Mouse (Mus musculus) CH12F3 (cell line): Measurements from ENCODE around the gene Exoc4.

Experiments
- in situ Hi-C: fragments of 300-500 bp; cut with MboI; formaldehyde crosslinking; loops from 2 replicates; pipeline ENCODE4 v1.14.3; 2020; ENCODE audit warnings: low sequenced_read_pairs

Gene Exoc4

GRCm38 (mm10) chr6:33913964-33914363 is 665.1 kb downstream of the Exoc4 start:
- in situ Hi-C loops = no loop called here

DNA sequence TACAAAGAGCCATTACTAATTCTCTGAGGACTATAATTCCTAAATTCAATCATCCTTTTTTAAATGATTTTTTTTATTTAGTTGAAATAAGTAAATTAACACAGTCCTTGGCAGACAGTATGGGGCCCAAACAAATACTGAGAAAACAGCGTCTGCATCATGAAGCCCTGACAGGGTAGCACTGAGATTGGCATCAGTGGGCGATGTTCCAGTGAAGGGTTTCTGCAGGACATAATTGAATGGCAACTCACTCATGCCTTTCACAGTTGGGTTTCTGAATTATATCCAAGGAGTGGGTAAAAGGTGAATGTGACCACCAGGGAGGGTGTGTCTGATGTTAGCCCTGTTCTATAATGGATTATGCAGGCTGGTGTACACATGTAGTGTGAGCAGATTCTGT is 674.7 kb downstream of the Exoc4 start:
- in situ Hi-C loops = no loop called here

DNA sequence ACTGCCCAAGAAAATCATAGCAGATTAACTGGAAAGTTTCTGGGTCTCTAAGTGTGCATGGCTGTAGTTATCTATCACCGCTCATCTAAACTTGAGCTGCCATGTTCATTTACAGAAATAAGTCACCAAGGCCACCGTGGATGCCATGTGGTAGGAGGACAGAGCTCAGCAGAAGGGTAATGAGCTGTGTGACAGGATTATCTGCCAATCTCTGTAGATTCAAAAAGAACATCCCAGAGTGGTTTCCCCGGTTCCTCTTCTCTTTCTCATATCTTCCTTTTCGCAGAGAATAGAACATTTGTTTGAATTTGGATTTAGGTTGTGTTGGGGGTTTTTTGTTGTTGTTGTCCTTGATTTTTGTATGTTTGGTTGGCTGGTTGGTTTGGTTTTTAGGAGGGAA is 676.0 kb downstream of the Exoc4 start:
- in situ Hi-C loops = no loop called here

DNA sequence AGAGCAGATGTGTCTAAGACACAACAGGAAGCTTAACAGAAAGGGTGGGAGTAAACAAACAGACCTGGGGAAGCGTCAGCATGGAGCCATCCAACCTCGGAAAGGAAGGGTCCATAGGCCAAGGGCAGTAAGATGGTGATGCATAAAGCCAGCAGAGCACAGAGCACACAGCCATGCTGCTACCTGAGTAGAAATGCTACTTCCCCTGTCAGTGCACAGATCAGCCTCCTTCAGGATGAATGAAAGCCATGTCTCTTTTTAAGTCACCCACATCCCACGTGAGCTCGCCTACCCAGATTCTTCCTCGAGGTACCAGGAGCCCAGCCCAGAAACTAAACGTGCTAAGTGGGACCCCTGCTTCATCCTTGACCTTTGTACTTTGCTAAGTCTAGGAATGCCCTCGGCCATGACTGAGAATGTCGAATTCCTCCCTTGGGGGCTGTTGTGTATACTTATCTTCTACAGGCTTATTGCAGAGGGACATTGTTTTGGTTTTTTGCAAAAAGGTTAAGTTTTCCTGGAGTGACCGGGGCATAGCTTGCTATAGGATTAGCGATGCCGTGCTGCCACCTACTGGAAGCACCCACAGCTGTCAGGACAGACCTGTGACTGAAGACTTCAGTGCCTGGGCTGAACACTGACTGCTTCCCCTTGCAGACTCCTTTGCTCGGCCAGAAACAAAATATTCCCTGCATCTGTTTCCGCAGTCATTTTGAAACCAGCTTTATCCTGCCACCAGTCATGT is 680.6 kb downstream of the Exoc4 start:
- in situ Hi-C loops = no loop called here

- in situ Hi-C loops = no loop called here
Observed at GRCm38 (mm10) chr6:33930087-33930945, 681.4 kb downstream of the Exoc4 start.

DNA sequence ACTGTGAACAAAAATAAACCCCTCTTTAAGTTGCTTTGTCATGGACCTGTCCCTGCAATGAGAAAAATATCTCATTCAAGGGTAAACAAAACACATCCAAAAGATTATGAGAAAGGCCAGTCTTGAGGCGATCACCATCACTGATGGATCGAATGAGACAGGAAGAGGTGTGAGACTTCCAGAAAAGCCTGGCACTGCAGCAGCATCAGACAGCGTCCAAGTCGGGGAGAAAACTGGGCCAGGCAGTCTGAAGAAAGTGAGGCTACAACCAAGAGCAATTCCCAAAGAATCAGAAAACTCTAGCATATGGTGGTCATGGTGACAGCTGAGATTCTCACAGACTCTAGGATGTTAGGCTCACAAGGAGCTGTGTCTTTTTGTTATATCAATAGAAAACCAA is 689.0 kb downstream of the Exoc4 start:
- in situ Hi-C loops = no loop called here

GRCm38 (mm10) chr6:33939169-33939568 is 690.3 kb downstream of the Exoc4 start:
- in situ Hi-C loops = no loop called here

- in situ Hi-C loops = no loop called here
Observed at GRCm38 (mm10) chr6:33946911-33947489, 698.1 kb downstream of the Exoc4 start.

DNA sequence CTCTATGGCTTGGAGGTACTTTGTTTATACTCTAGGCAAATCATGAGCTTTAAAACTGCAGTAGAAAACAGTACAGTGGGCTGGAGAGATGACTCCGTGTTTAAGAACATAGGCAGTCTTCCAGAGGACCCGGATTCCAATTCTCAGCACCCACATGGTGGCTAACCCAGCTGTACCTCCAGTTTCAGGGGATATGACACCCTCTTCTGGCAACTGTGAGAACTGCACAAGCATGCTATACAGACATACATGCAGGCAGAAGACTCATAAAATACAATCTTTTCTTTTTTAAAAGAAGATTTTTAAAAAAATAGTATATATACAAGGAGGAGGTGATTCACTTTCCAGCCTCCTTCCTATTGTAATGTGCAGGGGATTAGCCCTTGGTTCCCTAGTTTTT is 701.2 kb downstream of the Exoc4 start:
- in situ Hi-C loops = no loop called here

GRCm38 (mm10) chr6:33955469-33955868 is 706.6 kb downstream of the Exoc4 start:
- in situ Hi-C loops = no loop called here

- in situ Hi-C loops = no loop called here
Observed at GRCm38 (mm10) chr6:33958281-33958680, 709.4 kb downstream of the Exoc4 start.

GRCm38 (mm10) chr6:33960766-33961165 is 711.9 kb downstream of the Exoc4 start:
- in situ Hi-C loops = no loop called here

GRCm38 (mm10) chr6:33963092-33963491 is 714.2 kb downstream of the Exoc4 start:
- in situ Hi-C loops = no loop called here

- in situ Hi-C loops = no loop called here
Observed at GRCm38 (mm10) chr6:33965571-33965970, 716.7 kb downstream of the Exoc4 start.

DNA sequence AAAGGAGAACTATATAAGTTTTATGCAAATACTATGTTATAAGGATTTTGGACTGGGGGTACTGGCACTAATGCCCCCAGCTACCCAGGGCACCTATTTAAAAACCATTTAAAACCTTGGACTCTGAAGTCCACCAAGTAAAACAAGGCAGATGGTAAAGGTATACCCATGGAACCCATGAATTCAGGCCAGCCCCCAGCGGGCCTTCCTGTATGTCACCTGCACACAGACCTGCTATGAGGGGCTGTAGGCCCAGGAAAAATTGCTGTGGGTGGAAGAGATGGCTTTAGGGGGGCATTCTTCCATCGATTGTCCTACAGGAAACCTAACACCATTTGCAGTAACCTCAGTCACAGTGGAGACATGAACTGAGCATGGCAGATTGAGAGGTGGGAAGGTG is 719.9 kb downstream of the Exoc4 start:
- in situ Hi-C loops = no loop called here

DNA sequence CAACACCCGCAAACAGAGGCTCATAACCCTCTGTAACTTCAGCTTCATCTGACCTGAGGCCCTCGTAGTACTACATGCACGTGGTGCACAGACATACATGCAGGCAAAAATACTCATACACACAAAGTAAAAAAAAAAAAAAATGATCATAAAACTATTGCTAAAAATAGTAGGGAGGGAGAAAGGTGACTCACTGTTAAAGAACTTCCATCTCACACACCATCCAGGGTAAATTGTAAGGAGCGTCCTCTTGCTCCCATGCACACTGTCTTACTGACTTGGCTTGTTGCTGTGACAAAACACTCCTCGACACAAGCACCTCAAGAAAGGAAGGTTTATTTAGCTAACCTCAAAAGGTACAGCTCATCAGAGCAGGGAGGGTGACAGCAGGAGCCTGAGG is 723.9 kb downstream of the Exoc4 start:
- in situ Hi-C loops = no loop called here

DNA sequence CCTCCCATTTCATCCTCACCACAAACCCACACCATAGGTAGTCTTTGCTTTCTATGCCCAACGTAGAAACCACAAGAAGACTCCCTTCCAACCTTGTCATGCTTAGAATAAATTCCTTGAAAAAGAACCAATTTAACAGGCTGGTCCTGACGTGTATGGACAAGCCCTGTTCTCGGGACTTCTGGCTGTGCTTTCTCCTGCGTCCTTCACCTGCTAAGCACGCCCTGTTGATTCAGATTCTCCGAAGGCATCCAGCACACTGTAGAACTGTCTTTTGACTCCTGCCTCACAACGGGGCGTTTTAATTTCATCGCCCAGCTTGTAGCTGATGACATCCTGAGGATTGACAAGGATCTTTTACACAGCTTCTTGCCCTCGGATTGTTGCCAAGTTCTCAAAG is 727.7 kb downstream of the Exoc4 start:
- in situ Hi-C loops = no loop called here

DNA sequence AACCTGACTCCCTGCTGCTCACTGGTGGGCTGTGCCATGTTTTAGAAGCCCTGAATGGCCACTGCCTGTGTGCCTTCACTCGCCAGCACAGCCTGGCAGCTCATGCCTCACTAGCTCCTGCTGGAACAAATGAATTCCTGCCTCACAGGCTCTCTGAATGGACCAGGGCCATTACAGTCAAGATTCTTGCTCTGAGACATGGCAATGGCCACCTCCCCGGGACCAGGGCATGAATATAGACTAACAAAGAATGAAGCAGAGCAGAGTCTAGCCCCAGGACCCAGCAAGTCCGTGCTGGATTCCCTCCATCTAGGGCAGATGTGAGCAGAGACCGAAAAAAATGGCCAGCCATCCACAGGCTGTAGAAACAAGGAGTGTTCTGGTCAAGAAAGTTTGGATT is 728.6 kb downstream of the Exoc4 start:
- in situ Hi-C loops = no loop called here

DNA sequence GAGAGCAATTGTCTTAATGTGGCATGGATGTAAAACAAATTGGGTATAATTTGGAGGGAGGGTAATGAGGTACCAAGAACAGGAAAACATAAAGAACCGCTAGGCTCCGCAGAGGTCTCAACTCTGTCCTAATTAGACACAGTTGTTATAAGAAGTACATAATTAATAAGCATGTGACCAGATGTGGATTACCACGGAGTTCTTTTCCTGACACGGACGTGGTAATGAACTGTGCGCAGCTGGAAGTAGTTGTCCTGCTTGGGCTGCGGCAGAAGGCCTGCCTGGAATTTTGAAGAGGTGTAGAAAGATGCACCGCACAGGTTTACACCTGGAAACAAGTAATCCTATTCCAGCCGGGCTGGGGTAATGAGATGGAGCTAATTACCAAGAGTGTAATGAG is 729.0 kb downstream of the Exoc4 start:
- in situ Hi-C loops = no loop called here

DNA sequence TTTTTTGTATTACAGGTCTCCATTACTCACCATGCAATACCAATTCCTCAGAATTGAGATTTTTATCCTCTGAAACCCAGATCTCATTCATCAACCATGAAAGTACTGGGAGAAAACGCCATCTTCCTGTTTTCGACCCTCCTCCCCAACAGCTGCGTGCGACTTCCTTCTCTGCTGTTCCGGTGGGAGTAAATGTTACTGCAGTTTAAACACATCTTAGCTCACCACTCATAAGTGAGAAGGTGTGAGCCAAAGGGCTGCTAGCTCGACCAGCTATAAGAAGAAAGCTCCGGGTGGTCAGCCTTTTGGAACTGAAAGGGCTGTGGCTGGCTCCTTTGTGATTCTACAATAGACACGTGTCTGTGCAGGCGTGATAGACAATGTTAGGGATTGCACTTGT is 733.8 kb downstream of the Exoc4 start:
- in situ Hi-C loops = no loop called here

DNA sequence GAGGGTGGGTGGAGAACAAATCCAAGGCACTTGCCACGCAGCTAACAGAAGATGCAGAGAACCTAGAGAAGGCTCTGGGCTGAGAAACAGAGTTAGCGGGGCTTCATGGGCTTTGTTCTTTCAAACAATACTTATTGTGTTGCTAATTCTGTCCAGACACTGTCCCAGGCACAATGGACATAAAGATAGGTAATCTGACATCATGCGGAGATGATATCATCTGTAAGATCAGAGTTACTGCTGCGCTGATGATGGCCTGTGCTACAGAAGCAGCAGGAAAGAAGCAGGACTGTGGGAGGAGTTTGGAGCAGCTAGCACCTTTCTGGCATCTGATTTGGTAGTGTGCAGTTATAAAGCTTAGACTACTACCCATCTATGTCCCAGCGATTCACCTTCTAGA is 738.2 kb downstream of the Exoc4 start:
- in situ Hi-C loops = no loop called here
